Comparison of ENCODE assay signal across 19 mouse cellular contexts in the genomic region with DNA sequence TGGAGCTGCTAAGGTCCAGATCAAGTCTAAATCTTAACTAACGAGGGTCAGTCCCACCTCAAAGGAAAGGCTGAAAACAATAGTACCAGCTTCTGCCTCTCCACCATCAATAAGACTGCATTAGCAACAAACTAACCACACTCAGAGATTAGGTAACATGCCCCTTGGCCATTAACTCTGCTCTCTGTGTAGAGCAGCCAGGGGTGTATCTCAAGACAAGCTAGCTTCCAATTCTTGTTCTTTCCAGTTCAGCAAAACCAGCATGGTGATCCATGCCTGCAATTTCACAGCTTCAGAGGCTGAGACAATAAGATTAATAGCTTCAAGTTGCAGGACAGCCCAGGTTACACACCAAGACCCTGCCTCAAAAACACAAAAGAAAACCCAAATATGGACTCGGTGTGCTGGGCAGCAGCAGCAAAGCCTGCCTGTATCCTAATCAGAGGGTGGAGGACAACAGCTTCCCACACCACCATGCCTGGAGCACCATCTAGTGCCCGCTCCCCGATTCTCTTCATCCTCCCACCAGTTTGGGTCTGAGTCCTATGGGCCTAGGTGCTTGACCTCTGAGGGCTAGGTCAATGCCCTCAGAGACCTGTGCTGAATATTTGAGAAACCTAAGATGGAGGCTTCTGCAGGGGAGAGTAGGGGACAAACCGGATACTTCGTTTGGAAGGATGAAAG. TPM values are rescaled to one million over a fixed set of nuclear protein-coding genes. Genes with fewer than 3 reads are reported as not detected.
DNase-seq lines count a peak whose midpoint lies in the region; ATAC-seq and TF ChIP-seq lines count a peak whose summit lies in the region.
"Had no signal": no experiment of that assay in that cellular context is flagged by ENCODE, and none has a peak within 500 bp of the region (broad histone marks: within the 10 kb centered on the region; RNA-seq: fewer than 3 reads in every experiment).

No protein-coding gene starts in this region.

- no peaks in the 10 kb centered on the region for H3K4me1 ChIP-seq in intestine, postnatal 0 days (replicated peaks; ENCODE audit: control insufficient read depth, insufficient read depth, low read length)
- peaks cover 14% of the 10 kb centered on the region for H3K4me1 ChIP-seq in intestine, embryonic 16.5 days (ENCODE audit: control insufficient read depth, insufficient read depth, low read length)
- peaks cover 0 to 6% of the 10 kb centered on the region in 2 experiments; a peak in 2 of 4 replicates for H3K4me1 ChIP-seq in liver, embryonic 14.5 days (replicated peaks; ENCODE audit: control insufficient read depth in 2 of 2, insufficient read depth in 2 of 2, low read length in 1 of 2)
- peaks cover 16% of the 10 kb centered on the region for H3K4me1 ChIP-seq in liver, embryonic 11.5 days (replicated peaks; ENCODE audit: control insufficient read depth, insufficient read depth, low read length)
- no peaks in the 10 kb centered on the region for H3K4me1 ChIP-seq in cortical plate, adult 2 months (ENCODE audit: control insufficient read depth, insufficient read depth, low read length)
- no peaks in the 10 kb centered on the region for H3K4me1 ChIP-seq in stomach, postnatal 0 days (replicated peaks; ENCODE audit: control insufficient read depth, insufficient read depth)
- H3K4me1 ChIP-seq: heart, embryonic 12.5 days had no signal

- no peaks in the 10 kb centered on the region for H3K36me3 ChIP-seq in intestine, postnatal 0 days (ENCODE audit: control insufficient read depth, insufficient read depth)
- no peaks in the 10 kb centered on the region for H3K36me3 ChIP-seq in intestine, embryonic 16.5 days (ENCODE audit: control insufficient read depth, insufficient read depth, low read length)
- no peaks in the 10 kb centered on the region for H3K36me3 ChIP-seq in liver, embryonic 14.5 days (replicated peaks; ENCODE audit: control insufficient read depth, insufficient read depth, low read depth)
- no peaks in the 10 kb centered on the region for H3K36me3 ChIP-seq in liver, embryonic 11.5 days (ENCODE audit: control insufficient read depth, insufficient read depth, low read length)
- no peaks in the 10 kb centered on the region for H3K36me3 ChIP-seq in stomach, postnatal 0 days (ENCODE audit: control insufficient read depth, insufficient read depth, low read length)
- H3K36me3 ChIP-seq: G1E; heart, embryonic 12.5 days; midbrain, embryonic 13.5 days had no signal

- no peak overlapping the region for H3K27ac ChIP-seq in intestine, postnatal 0 days (ENCODE audit: low read depth, low read length)
- no peak overlapping the region for H3K27ac ChIP-seq in intestine, embryonic 16.5 days (ENCODE audit: low read length)
- H3K27ac ChIP-seq in liver, embryonic 14.5 days = no peak overlapping the region
- H3K27ac ChIP-seq in liver, embryonic 11.5 days (ENCODE audit: low read depth, low read length) = no peak overlapping the region
- no peak overlapping the region for H3K27ac ChIP-seq in cortical plate, adult 2 months (ENCODE audit: insufficient read depth, low read length)
- H3K27ac ChIP-seq in stomach, postnatal 0 days (replicated peaks) = no peak overlapping the region
- H3K27ac ChIP-seq: macrophage; midbrain, embryonic 13.5 days had no signal

- TF ChIP-seq EP300 in liver, embryonic 14.5 days (IDR thresholded peaks at IDR 0.05; ENCODE audit: low read depth) = no peak
- TF ChIP-seq EP300 in stomach, postnatal 0 days (optimal IDR thresholded peaks at IDR 0.05) = no peak

- H3K4me3 ChIP-seq in intestine, postnatal 0 days (ENCODE audit: low read depth, low read length) = no peak overlapping the region
- H3K4me3 ChIP-seq in intestine, embryonic 16.5 days (ENCODE audit: low read length) = no peak overlapping the region
- no peak overlapping the region for H3K4me3 ChIP-seq in liver, embryonic 14.5 days (ENCODE audit: insufficient read depth in 1 of 2, low read depth in 2 of 2, low read length in 2 of 2)
- no peak overlapping the region for H3K4me3 ChIP-seq in liver, embryonic 11.5 days (ENCODE audit: low read depth, low read length)
- H3K4me3 ChIP-seq in cortical plate, adult 2 months (ENCODE audit: insufficient read depth, low read length) = no peak overlapping the region
- H3K4me3 ChIP-seq in stomach, postnatal 0 days (ENCODE audit: low read depth, low read length) = no peak overlapping the region
- H3K4me3 ChIP-seq: heart, embryonic 12.5 days; midbrain, embryonic 13.5 days had no signal

- no peak for TF ChIP-seq POLR2A in cortical plate, adult 2 months (IDR thresholded peaks at IDR 0.05; ENCODE audit: extremely low read depth, insufficient read depth, low read length)

- H3K9me3 ChIP-seq in intestine, postnatal 0 days (ENCODE audit: control insufficient read depth) = no peaks in the 10 kb centered on the region
- H3K9me3 ChIP-seq in intestine, embryonic 16.5 days (ENCODE audit: control insufficient read depth, low read length) = no peaks in the 10 kb centered on the region
- H3K9me3 ChIP-seq in liver, embryonic 14.5 days (ENCODE audit: control insufficient read depth, low read length) = no peaks in the 10 kb centered on the region
- H3K9me3 ChIP-seq in liver, embryonic 11.5 days (ENCODE audit: control insufficient read depth, low read length) = no peaks in the 10 kb centered on the region
- no peaks in the 10 kb centered on the region for H3K9me3 ChIP-seq in stomach, postnatal 0 days (ENCODE audit: control insufficient read depth, low read length)
- H3K9me3 ChIP-seq: G1E; heart, embryonic 12.5 days; midbrain, embryonic 13.5 days had no signal

- peak; percentile 56 for TF ChIP-seq CTCF in intestine, postnatal 0 days (IDR thresholded peaks at IDR 0.05; ENCODE audit: low read depth)
- peak; percentile 34 for TF ChIP-seq CTCF in liver, embryonic 14.5 days (IDR thresholded peaks at IDR 0.05; ENCODE audit: low read depth)
- peak; percentile 22; the same call in 1 of the 2 replicates for TF ChIP-seq CTCF in cortical plate, adult 2 months (IDR thresholded peaks at IDR 0.05; ENCODE audit: extremely low read depth, insufficient read depth, low read length)
- peak; percentile 55 for TF ChIP-seq CTCF in stomach, postnatal 0 days (IDR thresholded peaks at IDR 0.05; ENCODE audit: low read depth)

- H3K4me2 ChIP-seq in intestine, postnatal 0 days (replicated peaks; ENCODE audit: low read depth) = no peak overlapping the region
- no peak overlapping the region for H3K4me2 ChIP-seq in intestine, embryonic 16.5 days (ENCODE audit: low read depth, low read length)
- no peak overlapping the region for H3K4me2 ChIP-seq in liver, embryonic 14.5 days (ENCODE audit: low read depth)
- H3K4me2 ChIP-seq in liver, embryonic 11.5 days = no peak overlapping the region
- H3K4me2 ChIP-seq in stomach, postnatal 0 days (replicated peaks; ENCODE audit: low read depth) = no peak overlapping the region
- H3K4me2 ChIP-seq: heart, embryonic 12.5 days; midbrain, embryonic 13.5 days had no signal

- no peaks in the 10 kb centered on the region for H3K27me3 ChIP-seq in intestine, postnatal 0 days (replicated peaks; ENCODE audit: control insufficient read depth, insufficient read depth, low read length)
- no peaks in the 10 kb centered on the region for H3K27me3 ChIP-seq in intestine, embryonic 16.5 days (replicated peaks; ENCODE audit: control insufficient read depth, insufficient read depth, low read length)
- H3K27me3 ChIP-seq in liver, embryonic 14.5 days (ENCODE audit: control insufficient read depth, insufficient read depth, low read length) = no peaks in the 10 kb centered on the region
- H3K27me3 ChIP-seq in liver, embryonic 11.5 days (replicated peaks; ENCODE audit: control insufficient read depth, insufficient read depth, low read length) = no peaks in the 10 kb centered on the region
- no peaks in the 10 kb centered on the region for H3K27me3 ChIP-seq in stomach, postnatal 0 days (ENCODE audit: control insufficient read depth, insufficient read depth, low read length)
- H3K27me3 ChIP-seq: heart, embryonic 12.5 days had no signal

- DNase-seq in liver, embryonic 14.5 days (ENCODE audit: low read depth in 3 of 3, low spot score in 3 of 3) = no peak
- DNase-seq in liver, embryonic 11.5 days (ENCODE audit: low spot score) = no peak
- no peak for DNase-seq in stomach, postnatal 0 days (ENCODE audit: low spot score)
- no peak for DNase-seq in right cerebral cortex, adult 18-20 months
- no peak for DNase-seq in adrenal gland, postnatal 25 days
- DNase-seq: adrenal gland, adult 2 months; cerebellum, adult 18-20 months; embryo, embryonic 11 days; gastrocnemius, postnatal 25 days; right cerebral cortex, postnatal 14 days; thymus, adult 18-20 months had no signal

- no peak for ATAC-seq in intestine, postnatal 0 days
- no peak for ATAC-seq in intestine, embryonic 16.5 days
- no peak for ATAC-seq in liver, embryonic 14.5 days (ENCODE audit: insufficient read depth)
- ATAC-seq in liver, embryonic 11.5 days (replicated peaks; ENCODE audit: low FRiP score) = no peak
- no peak for ATAC-seq in stomach, postnatal 0 days (ENCODE audit: low FRiP score, low TSS enrichment)
- ATAC-seq: inflammation-experienced regulatory T-cells, adult 6 months; midbrain, embryonic 13.5 days had no signal

- WGBS in intestine, postnatal 0 days = 80% methylated on average over 6 of the region's 6 CpGs
- 60% methylated on average over 6 of the region's 6 CpGs for WGBS in intestine, embryonic 16.5 days
- 55% methylated on average over 6 of the region's 6 CpGs for WGBS in liver, embryonic 14.5 days (ENCODE audit: insufficient replicate concordance)
- WGBS in liver, embryonic 11.5 days = 72% methylated on average over 6 of the region's 6 CpGs
- WGBS in stomach, postnatal 0 days = 58% methylated on average over 6 of the region's 6 CpGs

- H3K9ac ChIP-seq in intestine, postnatal 0 days (ENCODE audit: low read depth, low read length) = no peak overlapping the region
- H3K9ac ChIP-seq in intestine, embryonic 16.5 days (ENCODE audit: low read depth, low read length) = no peak overlapping the region
- no peak overlapping the region for H3K9ac ChIP-seq in liver, embryonic 14.5 days (replicated peaks)
- H3K9ac ChIP-seq in liver, embryonic 11.5 days (ENCODE audit: low read depth, low read length) = no peak overlapping the region
- no peak overlapping the region for H3K9ac ChIP-seq in stomach, postnatal 0 days (ENCODE audit: low read length)
- H3K9ac ChIP-seq: heart, embryonic 12.5 days; midbrain, embryonic 13.5 days had no signal

RNA-seq across cellular contexts. Expression of gene Acsf2, which starts 3.1 kb away (rescaled TPM):
- polyA plus RNA-seq in intestine, postnatal 0 days (2015; fragmentation: Nextera tagmentation; extraction: Ambion mirVana) = 6.3 and 6.7 TPM in 2 replicates
- 3.0 and 3.3 TPM in 2 replicates for polyA plus RNA-seq in intestine, embryonic 16.5 days (2015; fragmentation: Nextera tagmentation; extraction: Ambion mirVana)
- polyA plus RNA-seq in liver, embryonic 14.5 days (2012; rRNA removed) = 3.2 and 3.9 TPM in 2 replicates
- polyA plus RNA-seq in liver, embryonic 14.5 days (2014; fragmentation: Nextera tagmentation; extraction: Ambion mirVana) = 1.3 and 1.4 TPM in 2 replicates
- polyA plus RNA-seq in liver, embryonic 11.5 days (2014; fragmentation: Nextera tagmentation; extraction: Ambion mirVana) = 2.6 and 3.1 TPM in 2 replicates
- 15.2 and 15.8 TPM in 2 replicates for polyA plus RNA-seq in cortical plate, adult 2 months (2012; rRNA removed)
- 2.5 and 3.0 TPM in 2 replicates for polyA plus RNA-seq in stomach, postnatal 0 days (2015; fragmentation: Nextera tagmentation; extraction: Ambion mirVana)
- 120 and 121 TPM in 2 replicates for total RNA-seq in adrenal gland, postnatal 25 days (2021)

RNA-seq across cellular contexts. Expression of gene Lrrc59, which starts 31.0 kb away (rescaled TPM):
- polyA plus RNA-seq in intestine, postnatal 0 days (2015; fragmentation: Nextera tagmentation; extraction: Ambion mirVana) = 165 and 172 TPM in 2 replicates
- polyA plus RNA-seq in intestine, embryonic 16.5 days (2015; fragmentation: Nextera tagmentation; extraction: Ambion mirVana) = 254 and 256 TPM in 2 replicates
- polyA plus RNA-seq in liver, embryonic 14.5 days (2012; rRNA removed) = 36.3 and 52.7 TPM in 2 replicates
- 66.4 and 73.4 TPM in 2 replicates for polyA plus RNA-seq in liver, embryonic 14.5 days (2014; fragmentation: Nextera tagmentation; extraction: Ambion mirVana)
- polyA plus RNA-seq in liver, embryonic 11.5 days (2014; fragmentation: Nextera tagmentation; extraction: Ambion mirVana) = 224 and 246 TPM in 2 replicates
- polyA plus RNA-seq in cortical plate, adult 2 months (2012; rRNA removed) = 70.9 and 71.8 TPM in 2 replicates
- polyA plus RNA-seq in stomach, postnatal 0 days (2015; fragmentation: Nextera tagmentation; extraction: Ambion mirVana) = 101 and 109 TPM in 2 replicates
- 90.9 and 112 TPM in 2 replicates for total RNA-seq in adrenal gland, postnatal 25 days (2021)

RNA-seq across cellular contexts. Expression of gene Chad, which starts 33.7 kb away (rescaled TPM):
- 1.9 and 3.3 TPM in 2 replicates for polyA plus RNA-seq in intestine, postnatal 0 days (2015; fragmentation: Nextera tagmentation; extraction: Ambion mirVana)
- polyA plus RNA-seq in intestine, embryonic 16.5 days (2015; fragmentation: Nextera tagmentation; extraction: Ambion mirVana) = 1.2 and 1.6 TPM in 2 replicates
- 0.02 and 0.03 TPM in 2 replicates for polyA plus RNA-seq in liver, embryonic 14.5 days (2012; rRNA removed)
- polyA plus RNA-seq in liver, embryonic 14.5 days (2014; fragmentation: Nextera tagmentation; extraction: Ambion mirVana) = 0.09 TPM in 1 of 2 replicates, not detected in the other
- 0.16 and 0.25 TPM in 2 replicates for polyA plus RNA-seq in liver, embryonic 11.5 days (2014; fragmentation: Nextera tagmentation; extraction: Ambion mirVana)
- polyA plus RNA-seq in cortical plate, adult 2 months (2012; rRNA removed) = 0.08 and 0.15 TPM in 2 replicates
- polyA plus RNA-seq in stomach, postnatal 0 days (2015; fragmentation: Nextera tagmentation; extraction: Ambion mirVana) = 80.8 and 87.5 TPM in 2 replicates
- not detected in 2 replicates for total RNA-seq in adrenal gland, postnatal 25 days (2021)
- total RNA-seq: adrenal gland, adult 2 months had no signal
- polyA plus RNA-seq: G1E, macrophage had no signal

RNA-seq across cellular contexts. Expression of gene Rsad1, which starts 49.5 kb away (rescaled TPM):
- 1.2 and 1.8 TPM in 2 replicates for polyA plus RNA-seq in intestine, postnatal 0 days (2015; fragmentation: Nextera tagmentation; extraction: Ambion mirVana)
- polyA plus RNA-seq in intestine, embryonic 16.5 days (2015; fragmentation: Nextera tagmentation; extraction: Ambion mirVana) = 2.4 and 3.6 TPM in 2 replicates
- polyA plus RNA-seq in liver, embryonic 14.5 days (2012; rRNA removed) = 1.2 and 1.4 TPM in 2 replicates
- polyA plus RNA-seq in liver, embryonic 14.5 days (2014; fragmentation: Nextera tagmentation; extraction: Ambion mirVana) = 0.51 and 0.72 TPM in 2 replicates
- polyA plus RNA-seq in liver, embryonic 11.5 days (2014; fragmentation: Nextera tagmentation; extraction: Ambion mirVana) = 3.9 and 4.1 TPM in 2 replicates
- 16.9 and 18.3 TPM in 2 replicates for polyA plus RNA-seq in cortical plate, adult 2 months (2012; rRNA removed)
- 3.4 and 3.8 TPM in 2 replicates for polyA plus RNA-seq in stomach, postnatal 0 days (2015; fragmentation: Nextera tagmentation; extraction: Ambion mirVana)
- 13.1 and 18.3 TPM in 2 replicates for total RNA-seq in adrenal gland, postnatal 25 days (2021)

RNA-seq across cellular contexts. Expression of gene Mrpl27, which starts 55.0 kb away (rescaled TPM):
- 148 and 158 TPM in 2 replicates for polyA plus RNA-seq in intestine, postnatal 0 days (2015; fragmentation: Nextera tagmentation; extraction: Ambion mirVana)
- 141 and 151 TPM in 2 replicates for polyA plus RNA-seq in intestine, embryonic 16.5 days (2015; fragmentation: Nextera tagmentation; extraction: Ambion mirVana)
- 45.0 and 61.3 TPM in 2 replicates for polyA plus RNA-seq in liver, embryonic 14.5 days (2012; rRNA removed)
- polyA plus RNA-seq in liver, embryonic 14.5 days (2014; fragmentation: Nextera tagmentation; extraction: Ambion mirVana) = 56.8 and 58.6 TPM in 2 replicates
- 127 and 132 TPM in 2 replicates for polyA plus RNA-seq in liver, embryonic 11.5 days (2014; fragmentation: Nextera tagmentation; extraction: Ambion mirVana)
- polyA plus RNA-seq in cortical plate, adult 2 months (2012; rRNA removed) = 122 and 130 TPM in 2 replicates
- 123 and 124 TPM in 2 replicates for polyA plus RNA-seq in stomach, postnatal 0 days (2015; fragmentation: Nextera tagmentation; extraction: Ambion mirVana)
- total RNA-seq in adrenal gland, postnatal 25 days (2021) = 74.4 and 84.2 TPM in 2 replicates

Comparison
In these comparisons a context has a peak if more than half of its experiments do, and no peak if none do; other contexts are left out.
1. RNA of gene Chad, which starts 33.7 kb away (polyA plus RNA-seq): 80.8 to 87.5 TPM in stomach, postnatal 0 days; 1.9 to 3.3 TPM in intestine, postnatal 0 days, 1.2 to 1.6 TPM in intestine, embryonic 16.5 days, 0.16 to 0.25 TPM in liver, embryonic 11.5 days, 0.02 to 0.09 TPM in liver, embryonic 14.5 days and 0.08 to 0.15 TPM in cortical plate, adult 2 months; every median in the first group is over 10 times any median in the second.
2. Peak in every context shown above with its lines, with median percentiles within 50 percentile points of each other: CTCF ChIP-seq.